Mouse (Mus musculus) C2C12 (cell line): ENCODE results near the gene E2f3.
A peak's percentile ranks its signal among the peaks of the same experiment; 100 is the strongest.

Experiments used
- CEBPB ChIP-seq: IDR thresholded peaks from one replicate; pipeline ENCODE4 v1.6.1; 2011; ENCODE audit warnings: low read depth, mild to moderate bottlenecking, control low read depth, moderate library complexity
- CTCF ChIP-seq: IDR thresholded peaks from one replicate; pipeline ENCODE4 v1.5.1; 2011; ENCODE audit not compliant: control insufficient read depth, insufficient read depth, insufficient read length
- MAX ChIP-seq: IDR thresholded peaks from one replicate; pipeline ENCODE4 v1.6.1; 2011; ENCODE audit warnings: mild to moderate bottlenecking, control low read depth
- MYOD1 ChIP-seq: IDR thresholded peaks from one replicate; pipeline ENCODE4 v1.6.1; 2011; ENCODE audit warnings: low read depth; ENCODE audit not compliant: control insufficient read depth, insufficient read length
- MYOG ChIP-seq: IDR thresholded peaks from one replicate; pipeline ENCODE4 v1.6.1; 2011; ENCODE audit not compliant: control insufficient read depth, insufficient read length; ENCODE audit errors: extremely low read depth
- USF1 ChIP-seq: IDR thresholded peaks from one replicate; pipeline ENCODE4 v1.6.1; 2011; ENCODE audit warnings: low read depth, mild to moderate bottlenecking, control low read depth, moderate library complexity

DNA sequence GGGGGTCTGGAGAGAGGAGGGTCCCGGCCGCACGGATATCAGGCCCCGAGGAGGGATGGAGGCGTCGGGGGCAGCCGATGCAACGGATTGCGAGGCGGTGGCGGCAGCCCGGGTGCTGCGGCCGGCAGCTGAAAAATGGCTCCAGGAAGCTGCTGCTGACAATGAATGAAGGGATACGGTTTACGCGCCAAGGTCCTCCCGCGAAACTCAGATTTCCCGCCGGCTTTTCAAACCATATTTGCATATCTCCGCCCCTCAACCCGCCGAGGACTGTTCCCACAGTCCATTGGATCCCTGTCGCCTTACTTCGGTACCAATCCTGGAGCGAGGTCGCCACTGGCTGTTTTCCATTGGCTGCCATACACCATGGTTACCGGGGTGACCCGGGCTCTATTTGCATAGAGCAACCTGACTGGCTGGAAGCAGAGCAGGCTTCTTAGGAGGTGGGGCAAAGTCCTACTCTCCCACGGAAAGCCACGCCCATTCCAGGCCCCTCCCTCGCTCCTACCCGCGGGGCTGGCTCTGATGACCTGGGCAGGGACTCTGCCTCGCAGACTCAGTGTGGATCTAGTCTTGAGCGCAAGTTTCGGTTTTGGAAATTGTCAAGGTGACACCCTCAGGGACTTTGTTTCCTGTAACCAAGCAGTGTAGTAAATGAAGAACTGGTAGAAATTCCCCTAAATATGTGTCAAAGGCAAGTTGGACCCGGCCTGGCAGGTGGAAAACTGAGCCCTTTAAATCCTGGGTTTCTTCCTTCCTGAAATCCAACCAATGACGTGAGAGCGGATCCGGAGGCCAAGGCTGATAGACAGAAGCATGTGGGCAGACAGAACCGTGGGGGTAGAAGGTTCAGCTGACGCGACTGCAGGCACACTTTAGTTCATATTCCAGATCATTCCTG, at the start of gene E2f3:
- no peak for TF ChIP-seq CTCF
- no peak for TF ChIP-seq MAX
- no peak for TF ChIP-seq USF1
- peak; percentile 93 for TF ChIP-seq MYOD1
- no peak for TF ChIP-seq CEBPB
- no peak for TF ChIP-seq MYOG
